Mouse (Mus musculus): ENCODE data around the gene Gm10799. TPM values are rescaled to one million over a fixed set of nuclear protein-coding genes. Genes with fewer than 3 reads are reported as not detected.
"Not testable (repeated sequence)": the region's sequence is repeated elsewhere in the genome, so short reads cannot be mapped to it uniquely, and the experiment has no call there.

Gm10799 gene
- polyA plus RNA-seq, 1 experiment from 2014 or later: not detected

DNA sequence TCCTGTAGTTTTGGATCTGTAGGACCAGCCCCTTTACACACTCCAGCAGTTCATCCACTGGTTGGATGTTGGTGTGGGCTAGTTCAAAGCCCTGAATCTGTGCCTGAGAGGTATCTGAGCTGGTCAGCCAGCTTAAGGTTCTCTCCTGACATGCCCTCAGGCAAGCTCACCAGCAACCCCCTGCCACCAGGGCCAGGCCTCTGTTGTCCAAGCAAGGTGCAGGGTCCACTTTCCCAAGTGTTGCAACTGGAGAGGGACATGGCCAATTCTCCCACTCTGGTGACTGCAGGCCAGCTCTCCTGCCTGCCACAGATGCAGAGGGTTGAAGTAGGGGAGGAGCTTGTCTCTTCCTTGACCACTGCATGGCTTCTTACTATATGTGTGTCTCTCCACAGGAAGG is 15.7 kb upstream of the Gm10799 start:
- not testable (repeated sequence) for H3K27me3 ChIP-seq (ENCODE audit: control insufficient read depth, insufficient read depth, low read length); H3K27ac ChIP-seq (ENCODE audit: low read depth, low read length); H3K36me3 ChIP-seq (ENCODE audit: control insufficient read depth, insufficient read depth, low read length); H3K4me3 ChIP-seq (ENCODE audit: low read depth, low read length); H3K4me2 ChIP-seq (ENCODE audit: low read depth, low read length); ATAC-seq (ENCODE audit: low read depth); H3K9ac ChIP-seq (replicated peaks; ENCODE audit: low read depth, low read length); H3K4me1 ChIP-seq (ENCODE audit: control insufficient read depth, insufficient read depth, low read length); H3K9me3 ChIP-seq (ENCODE audit: control insufficient read depth, low read length)

DNA sequence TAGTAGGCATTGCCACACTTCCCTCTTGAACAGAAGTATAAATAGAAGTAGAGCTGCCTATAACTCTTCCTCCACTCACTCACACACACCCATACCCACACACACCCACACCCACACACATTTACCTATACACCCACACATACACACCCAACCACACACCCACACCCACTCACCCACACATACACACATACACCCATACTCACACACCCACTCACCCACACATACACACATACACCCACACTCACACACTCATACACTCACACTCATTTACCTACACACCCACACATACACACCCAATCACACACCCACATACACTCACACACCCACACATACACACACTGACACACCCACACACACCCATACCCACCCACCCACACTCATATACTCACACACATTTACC is 14.1 kb upstream of the Gm10799 start:
- ATAC-seq (ENCODE audit: low read depth): no peak
- H3K9me3 ChIP-seq (ENCODE audit: control insufficient read depth, low read length): no peaks in the 10 kb centered on the region
- H3K4me2 ChIP-seq (ENCODE audit: low read depth, low read length): no peak overlapping the region
- no peak overlapping the region for H3K4me3 ChIP-seq (ENCODE audit: low read depth, low read length)
- no peaks in the 10 kb centered on the region for H3K27me3 ChIP-seq (ENCODE audit: control insufficient read depth, insufficient read depth, low read length)
- H3K36me3 ChIP-seq (ENCODE audit: control insufficient read depth, insufficient read depth, low read length): no peaks in the 10 kb centered on the region
- H3K9ac ChIP-seq (replicated peaks; ENCODE audit: low read depth, low read length): no peak overlapping the region
- no peaks in the 10 kb centered on the region for H3K4me1 ChIP-seq (ENCODE audit: control insufficient read depth, insufficient read depth, low read length)
- H3K27ac ChIP-seq (ENCODE audit: low read depth, low read length): no peak overlapping the region

DNA sequence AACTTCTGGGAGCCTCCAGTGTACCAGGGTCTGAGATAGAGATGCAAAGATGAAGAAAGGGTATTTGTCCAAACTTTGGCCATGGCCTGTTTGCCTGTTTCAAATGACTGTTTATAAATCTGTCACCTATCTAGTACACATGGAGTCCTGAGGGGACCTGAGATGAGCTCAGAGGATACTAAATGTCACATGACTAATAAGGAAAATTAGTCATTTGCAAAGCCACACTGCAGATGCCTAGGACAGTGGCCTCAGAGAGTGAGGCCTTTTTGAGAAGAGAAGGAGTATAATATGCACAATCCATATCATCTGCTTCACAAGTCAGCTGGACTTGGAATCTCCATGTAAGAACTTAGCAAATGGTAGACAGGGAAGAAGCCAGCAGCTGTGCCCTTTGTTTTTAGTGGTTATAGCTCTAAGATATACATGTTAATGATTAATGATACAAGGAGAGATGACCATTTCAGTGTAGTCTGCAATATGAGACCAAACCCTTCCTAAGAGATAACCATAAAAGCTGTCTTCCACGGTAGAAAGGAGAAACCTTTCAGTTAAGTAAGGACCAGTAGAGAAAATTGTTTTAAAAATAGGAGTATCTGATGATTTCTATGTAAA is 13.2 kb upstream of the Gm10799 start:
- not testable (repeated sequence) for ATAC-seq (ENCODE audit: low read depth); H3K9me3 ChIP-seq (ENCODE audit: control insufficient read depth, low read length)
- no CpG with 5 or more reads among the region's 1 CpGs for WGBS

DNA sequence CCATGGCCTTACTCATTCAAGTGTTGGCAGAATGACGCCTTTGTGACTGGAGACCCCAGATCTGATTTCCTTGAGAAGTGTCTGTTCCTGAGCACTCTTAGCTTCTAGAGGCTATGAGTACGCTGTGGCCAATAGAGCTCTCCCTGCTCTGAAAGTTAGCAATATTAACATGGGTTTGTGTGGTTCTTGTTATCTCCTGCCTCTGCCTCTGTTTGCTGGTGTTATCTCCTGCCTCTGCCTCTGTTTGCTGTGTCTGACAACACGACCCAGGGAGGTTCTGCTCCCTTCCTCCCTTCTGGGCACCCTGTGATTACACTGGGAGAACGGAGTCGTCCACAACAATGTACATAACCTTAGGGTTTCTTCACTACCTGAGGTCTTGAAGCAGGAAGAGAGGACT is 9.9 kb upstream of the Gm10799 start:
- H3K36me3 ChIP-seq (ENCODE audit: control insufficient read depth, insufficient read depth, low read length); H3K4me2 ChIP-seq (ENCODE audit: low read depth, low read length); H3K4me3 ChIP-seq (ENCODE audit: low read depth, low read length); H3K9ac ChIP-seq (replicated peaks; ENCODE audit: low read depth, low read length); H3K4me1 ChIP-seq (ENCODE audit: control insufficient read depth, insufficient read depth, low read length); H3K27ac ChIP-seq (ENCODE audit: low read depth, low read length); H3K27me3 ChIP-seq (ENCODE audit: control insufficient read depth, insufficient read depth, low read length); H3K9me3 ChIP-seq (ENCODE audit: control insufficient read depth, low read length); ATAC-seq (ENCODE audit: low read depth): not testable (repeated sequence)
- 80% methylated on average over 5 of the region's 5 CpGs for WGBS

More for the DNA sequence above, 13.2 kb upstream of the Gm10799 start:
- H3K27ac ChIP-seq (ENCODE audit: low read depth, low read length); H3K36me3 ChIP-seq (ENCODE audit: control insufficient read depth, insufficient read depth, low read length); H3K9ac ChIP-seq (replicated peaks; ENCODE audit: low read depth, low read length); H3K4me3 ChIP-seq (ENCODE audit: low read depth, low read length); H3K4me2 ChIP-seq (ENCODE audit: low read depth, low read length); H3K4me1 ChIP-seq (ENCODE audit: control insufficient read depth, insufficient read depth, low read length); H3K27me3 ChIP-seq (ENCODE audit: control insufficient read depth, insufficient read depth, low read length): not testable (repeated sequence)

DNA sequence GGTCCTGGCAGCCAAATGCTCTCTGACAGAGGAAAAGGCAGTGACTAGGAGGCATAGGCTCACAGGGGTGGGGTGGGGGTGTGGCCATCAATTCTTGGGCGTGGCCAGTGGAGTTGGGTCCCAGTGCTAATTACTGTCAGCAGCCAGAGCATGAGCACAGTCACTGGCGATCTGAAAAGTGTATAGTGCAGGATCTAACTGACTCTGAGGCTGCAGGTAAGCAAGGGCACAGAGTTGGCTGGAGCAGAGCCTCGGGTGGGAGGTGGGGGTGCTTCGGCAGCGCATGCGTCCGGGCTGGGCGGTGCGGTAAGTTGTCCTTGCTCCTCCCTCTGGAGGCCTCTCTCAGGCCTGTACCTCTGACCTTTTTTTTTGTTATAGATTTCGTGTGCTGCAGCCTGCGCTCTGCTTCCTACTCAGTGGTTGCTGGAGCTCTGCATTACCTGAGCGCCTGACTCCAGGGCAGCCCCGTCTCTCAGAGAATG is 1.4 kb upstream of the Gm10799 start, which contains the start of gene Cd59b:
Gene Cd59b (plus strand): TSS at position 146 of the 482 bp plus-strand sequence.
- Histone ChIP-seq H3K9ac (replicated peaks; ENCODE audit: low read depth, low read length) (peak within 1 kb of the TSS; percentile 18; the same call in 1 of the 2 replicates), H3K27ac (ENCODE audit: low read depth, low read length) (no peak within 1 kb of the TSS), H3K36me3 (ENCODE audit: control insufficient read depth, insufficient read depth, low read length) (no peaks in the 10 kb centered on the region), H3K4me2 (ENCODE audit: low read depth, low read length) (peak within 1 kb of the TSS; percentile 51), H3K4me1 (ENCODE audit: control insufficient read depth, insufficient read depth, low read length) (peaks cover 6% of the 10 kb centered on the region; the same call in 1 of the 2 replicates), H3K27me3 (ENCODE audit: control insufficient read depth, insufficient read depth, low read length) (no peaks in the 10 kb centered on the region), H3K9me3 (ENCODE audit: control insufficient read depth, low read length) (no peaks in the 10 kb centered on the region), H3K4me3 (ENCODE audit: low read depth, low read length) (peak within 1 kb of the TSS; percentile 22)
- peak; percentile 86 for ATAC-seq (ENCODE audit: low read depth)
- WGBS: 4% methylated on average over 10 of the region's 13 CpGs

DNA sequence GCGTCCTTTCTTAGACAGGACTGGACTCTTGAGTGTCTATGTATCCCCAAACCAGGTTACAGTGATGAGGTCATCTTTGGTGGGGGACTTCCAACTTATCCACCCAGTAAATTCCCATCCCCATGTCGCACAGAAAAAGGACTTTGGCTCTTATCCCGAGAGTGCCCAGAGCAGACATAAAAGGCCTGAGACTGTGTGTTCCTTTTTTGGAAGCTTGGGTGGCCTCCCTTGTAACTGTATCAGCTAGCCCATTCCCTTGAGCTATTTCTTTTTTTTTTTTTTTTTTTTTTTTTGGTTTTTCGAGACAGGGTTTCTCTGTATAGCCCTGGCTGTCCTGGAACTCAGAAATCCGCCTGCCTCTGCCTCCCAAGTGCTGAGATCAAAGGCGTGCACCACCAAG is 2.8 kb downstream of the Gm10799 start, which contains the start of gene Gm10912:
Gene Gm10912 (plus strand): TSS at position 301 of the 400 bp plus-strand sequence.
- H3K9me3 ChIP-seq (ENCODE audit: control insufficient read depth, low read length); H3K4me1 ChIP-seq (ENCODE audit: control insufficient read depth, insufficient read depth, low read length); H3K27me3 ChIP-seq (ENCODE audit: control insufficient read depth, insufficient read depth, low read length); H3K27ac ChIP-seq (ENCODE audit: low read depth, low read length); H3K4me2 ChIP-seq (ENCODE audit: low read depth, low read length); H3K9ac ChIP-seq (replicated peaks; ENCODE audit: low read depth, low read length); H3K4me3 ChIP-seq (ENCODE audit: low read depth, low read length); H3K36me3 ChIP-seq (ENCODE audit: control insufficient read depth, insufficient read depth, low read length); ATAC-seq (ENCODE audit: low read depth): not testable (repeated sequence)
- 94% methylated on average over 5 of the region's 6 CpGs for WGBS

DNA sequence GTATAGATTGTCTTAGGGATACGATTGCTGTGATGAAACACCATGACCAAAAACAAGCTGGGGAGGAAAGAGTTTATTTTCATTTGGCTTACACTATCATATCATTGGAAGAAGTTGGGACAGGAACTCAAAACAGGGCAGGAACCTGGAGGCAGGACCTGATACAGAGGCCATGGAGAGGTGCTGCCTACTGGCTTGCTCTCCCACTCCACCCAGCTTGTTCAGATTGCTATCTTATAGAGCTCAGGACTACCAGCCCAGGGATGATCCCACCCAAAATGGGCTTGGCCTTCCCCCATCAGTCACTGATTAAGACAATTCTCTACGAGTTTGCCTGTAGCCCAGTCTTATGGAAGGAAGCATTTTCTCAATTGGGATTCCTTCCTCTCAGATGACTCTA is 4.2 kb downstream of the Gm10799 start:
- Histone ChIP-seq H3K4me2 (ENCODE audit: low read depth, low read length) (no peak overlapping the region), H3K9me3 (ENCODE audit: control insufficient read depth, low read length) (no peaks in the 10 kb centered on the region), H3K36me3 (ENCODE audit: control insufficient read depth, insufficient read depth, low read length) (peaks cover 13% of the 10 kb centered on the region; the same call in 1 of the 2 replicates), H3K4me1 (ENCODE audit: control insufficient read depth, insufficient read depth, low read length) (no peaks in the 10 kb centered on the region), H3K27me3 (ENCODE audit: control insufficient read depth, insufficient read depth, low read length) (no peaks in the 10 kb centered on the region), H3K27ac (ENCODE audit: low read depth, low read length) (no peak overlapping the region), H3K9ac (replicated peaks; ENCODE audit: low read depth, low read length) (no peak overlapping the region), H3K4me3 (ENCODE audit: low read depth, low read length) (no peak overlapping the region)
- WGBS: 82% methylated on average over 2 of the region's 2 CpGs
- no peak for ATAC-seq (ENCODE audit: low read depth)

DNA sequence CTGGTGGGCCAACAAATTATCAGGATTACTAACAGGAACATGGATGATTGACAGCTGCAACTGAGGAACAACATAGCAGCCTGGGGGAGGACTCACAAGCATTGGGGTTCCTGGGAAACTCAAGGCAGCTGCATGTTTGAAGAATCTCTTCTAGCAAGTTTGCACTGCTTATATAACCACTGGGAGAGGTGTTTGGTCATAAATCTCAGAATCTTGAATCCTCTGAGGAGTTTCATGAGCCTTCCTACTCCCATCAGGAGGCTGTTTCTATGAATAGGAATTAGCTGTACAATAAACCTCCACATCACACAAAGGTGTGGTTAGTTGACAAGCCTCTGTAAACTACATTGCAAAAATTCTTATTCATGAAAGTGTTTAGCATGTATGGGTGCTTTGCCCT is 5.7 kb downstream of the Gm10799 start:
- no peak for ATAC-seq (ENCODE audit: low read depth)
- Histone ChIP-seq H3K4me1 (ENCODE audit: control insufficient read depth, insufficient read depth, low read length) (no peaks in the 10 kb centered on the region), H3K4me2 (ENCODE audit: low read depth, low read length) (no peak overlapping the region), H3K4me3 (ENCODE audit: low read depth, low read length) (no peak overlapping the region), H3K9me3 (ENCODE audit: control insufficient read depth, low read length) (no peaks in the 10 kb centered on the region), H3K27ac (ENCODE audit: low read depth, low read length) (no peak overlapping the region), H3K9ac (replicated peaks; ENCODE audit: low read depth, low read length) (no peak overlapping the region), H3K27me3 (ENCODE audit: control insufficient read depth, insufficient read depth, low read length) (no peaks in the 10 kb centered on the region), H3K36me3 (ENCODE audit: control insufficient read depth, insufficient read depth, low read length) (peaks cover 13% of the 10 kb centered on the region; the same call in 1 of the 2 replicates)

DNA sequence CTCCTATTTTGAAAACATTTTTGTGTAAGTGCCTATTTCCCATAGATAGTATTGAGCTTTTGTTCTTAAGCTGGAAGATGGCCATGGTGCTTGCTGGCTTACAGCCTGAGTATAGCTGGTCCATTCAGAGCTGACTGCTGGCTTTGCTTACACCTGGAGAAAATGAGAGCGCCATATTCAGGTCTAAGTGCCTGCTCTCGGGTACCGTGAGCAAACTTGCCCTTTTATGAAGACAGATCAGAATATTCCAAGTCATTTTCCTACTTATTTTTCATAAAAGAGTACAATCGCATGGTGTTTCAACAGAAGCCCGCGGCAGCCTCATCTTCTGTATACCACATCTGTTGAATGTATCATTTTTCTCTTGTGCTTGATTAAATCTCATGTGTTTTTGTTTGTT is 7.4 kb downstream of the Gm10799 start:
- H3K9me3 ChIP-seq (ENCODE audit: control insufficient read depth, low read length): no peaks in the 10 kb centered on the region
- no peak overlapping the region for H3K9ac ChIP-seq (replicated peaks; ENCODE audit: low read depth, low read length)
- peaks cover 13% of the 10 kb centered on the region; the same call in 1 of the 2 replicates for H3K36me3 ChIP-seq (ENCODE audit: control insufficient read depth, insufficient read depth, low read length)
- no peaks in the 10 kb centered on the region for H3K4me1 ChIP-seq (ENCODE audit: control insufficient read depth, insufficient read depth, low read length)
- 97% methylated on average over 6 of the region's 6 CpGs for WGBS
- no peak overlapping the region for H3K4me3 ChIP-seq (ENCODE audit: low read depth, low read length)
- no peak overlapping the region for H3K27ac ChIP-seq (ENCODE audit: low read depth, low read length)
- H3K27me3 ChIP-seq (ENCODE audit: control insufficient read depth, insufficient read depth, low read length): no peaks in the 10 kb centered on the region
- no peak overlapping the region for H3K4me2 ChIP-seq (ENCODE audit: low read depth, low read length)
- ATAC-seq (ENCODE audit: low read depth): no peak
